Mouse (Mus musculus) right cerebral cortex, adult 2 months (tissue): ENCODE measurements at regions not wholly inside any gene's neighbourhood (a gene's known extent, or its start where the extent isn't known, plus 50 kb on each side); places are given as distances from the start of the nearest gene placed in this dataset.

Experiments
- DNase-seq, 2 experiments: peaks; one replicate each; pipeline ENCODE4 v3.0.0; 2021 to 2022; ENCODE audit warnings: low spot score in 2 of 2

DNA sequence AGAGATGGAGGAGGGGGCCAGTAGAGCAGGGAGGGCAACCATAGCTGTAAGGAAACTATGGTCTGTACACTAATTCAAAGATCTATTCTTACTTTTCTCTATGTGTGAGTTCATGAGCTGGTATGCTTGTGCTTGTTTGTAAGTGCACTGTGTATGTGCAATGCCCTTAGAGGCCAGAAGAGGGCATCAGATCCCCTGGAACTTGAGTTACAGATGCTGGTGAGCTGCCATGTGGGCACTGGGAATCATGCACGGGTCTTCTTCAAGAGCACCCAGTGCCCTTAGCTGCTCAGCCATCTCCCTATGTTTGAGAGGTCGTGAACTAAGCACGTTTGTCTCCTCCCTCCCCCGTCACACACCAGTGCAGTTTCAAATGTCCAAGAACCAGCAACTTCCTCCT lies 68.9 kb downstream of the Tbx3 start:
- DNase-seq = no peak

DNA sequence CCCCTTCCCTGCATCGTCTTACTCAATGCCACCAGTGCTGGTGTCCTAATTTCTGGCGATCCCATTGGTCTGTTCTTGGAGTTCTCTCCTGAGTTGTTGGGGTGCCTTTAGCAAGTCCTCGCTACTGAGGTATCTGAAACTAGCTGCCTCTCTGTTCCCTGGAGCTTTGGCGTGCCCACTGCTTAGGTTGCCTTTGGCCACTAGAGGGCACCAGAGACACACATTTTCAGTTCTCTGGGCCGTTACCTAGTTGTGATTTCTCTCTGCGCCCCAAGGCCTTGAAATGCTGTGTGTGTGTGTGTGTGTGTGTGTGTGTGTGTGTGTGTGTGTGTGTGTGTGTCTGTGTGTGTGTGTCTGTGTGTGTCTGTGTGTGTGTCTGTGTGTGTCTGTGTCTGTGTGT lies 70.6 kb downstream of the Tbx3 start:
- peak; percentile 53 to 70 for DNase-seq

DNA sequence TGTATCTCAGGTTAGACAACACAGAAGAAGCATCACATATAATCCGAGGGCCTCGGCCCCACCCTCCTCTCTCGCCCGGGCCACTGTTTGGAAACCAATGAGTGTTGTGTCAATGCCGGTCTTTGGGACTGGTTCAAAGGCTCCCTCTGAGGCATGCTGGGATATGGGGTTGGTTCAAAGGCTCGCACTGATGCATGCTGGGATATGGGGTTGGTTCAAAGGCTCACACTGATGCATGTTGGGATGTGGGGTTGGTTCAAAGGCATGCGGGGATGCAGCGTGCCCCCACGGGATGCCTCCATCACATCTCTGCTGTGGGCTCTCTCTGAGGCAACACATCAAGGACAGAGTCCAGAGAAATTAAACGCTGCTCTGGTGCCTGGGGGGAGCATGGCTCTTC lies 73.3 kb downstream of the Tbx3 start:
- DNase-seq = no peak

DNA sequence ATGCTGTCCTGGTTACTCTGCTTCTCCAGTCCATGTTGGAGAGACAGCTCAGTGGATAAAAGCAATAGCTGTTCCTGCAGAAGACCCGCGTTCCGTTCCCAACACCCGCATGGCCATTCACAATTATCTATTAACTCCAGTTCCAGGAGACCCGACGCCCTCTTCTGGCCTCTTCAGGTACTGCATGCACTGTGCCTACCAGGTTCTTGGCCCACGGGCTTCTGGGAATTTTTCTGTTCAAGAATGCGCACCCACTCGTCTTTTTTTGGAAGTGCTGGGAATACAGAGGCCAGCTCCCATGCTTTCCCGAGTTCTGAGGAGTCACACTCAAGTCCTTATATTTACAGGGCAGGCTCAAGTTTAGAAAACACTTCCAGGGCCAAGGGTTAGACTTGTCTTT lies 76.6 kb downstream of the Tbx3 start:
- no peak for DNase-seq

DNA sequence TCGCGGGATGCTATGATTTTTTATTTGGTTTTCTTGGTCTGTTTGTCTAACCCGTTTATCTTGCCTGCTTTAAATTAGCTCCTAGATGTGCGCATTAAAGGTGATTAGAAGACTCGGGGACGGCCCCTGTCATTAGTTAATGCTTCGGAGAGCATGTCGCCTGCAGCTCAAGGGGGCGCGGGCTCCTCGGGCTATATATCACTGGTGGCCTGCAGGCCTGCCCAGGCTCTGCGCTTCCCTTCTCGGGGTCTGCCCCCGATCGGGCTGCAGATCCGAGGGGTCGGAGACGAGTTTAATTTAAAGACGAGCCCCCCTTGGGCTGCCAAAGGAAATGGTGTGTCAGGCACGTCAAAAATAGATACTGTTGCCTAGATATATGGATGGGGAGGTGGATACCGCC lies 78.2 kb downstream of the Tbx3 start:
- DNase-seq = no peak

DNA sequence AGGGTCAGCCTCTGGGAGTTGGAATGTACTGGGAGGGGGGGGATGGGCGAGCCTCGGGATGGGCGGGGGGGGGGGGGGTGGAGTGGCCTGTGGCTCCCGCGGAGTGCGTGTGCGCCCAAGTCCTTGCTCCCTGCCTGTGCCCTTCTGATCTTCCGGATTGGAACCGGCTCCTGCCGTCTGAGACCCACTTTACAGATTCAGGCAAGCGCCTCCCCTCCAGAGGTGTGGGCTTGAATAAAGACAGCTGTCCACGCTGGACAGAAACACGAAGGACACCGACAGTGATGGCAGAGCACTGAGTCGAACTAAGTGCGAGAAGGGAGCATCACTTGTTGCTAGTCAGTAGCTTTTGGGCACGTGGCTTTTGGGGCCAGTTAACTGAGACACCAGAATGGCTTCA lies 78.7 kb downstream of the Tbx3 start:
- no peak for DNase-seq

DNA sequence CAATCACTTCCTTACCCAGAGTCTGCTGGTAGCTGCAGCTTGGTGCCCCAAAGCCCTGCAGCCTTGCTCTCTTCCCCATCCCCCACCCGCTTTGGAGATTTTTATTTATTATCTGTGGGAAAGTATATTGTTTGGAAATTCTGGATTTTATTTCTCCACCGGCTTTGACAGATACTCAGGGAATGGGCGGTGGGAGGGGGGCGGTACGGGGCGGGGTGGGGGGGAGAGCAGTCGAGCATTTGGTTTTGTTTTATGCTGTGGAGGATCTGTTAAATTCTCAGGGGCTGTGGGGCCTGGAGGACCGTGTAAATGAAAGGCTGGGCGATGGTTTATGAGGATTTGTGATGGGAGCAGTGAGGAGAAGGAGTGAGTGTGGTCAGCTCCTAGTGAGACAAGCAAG lies 76.7 kb upstream of the Tbx5 start:
- DNase-seq = no peak

DNA sequence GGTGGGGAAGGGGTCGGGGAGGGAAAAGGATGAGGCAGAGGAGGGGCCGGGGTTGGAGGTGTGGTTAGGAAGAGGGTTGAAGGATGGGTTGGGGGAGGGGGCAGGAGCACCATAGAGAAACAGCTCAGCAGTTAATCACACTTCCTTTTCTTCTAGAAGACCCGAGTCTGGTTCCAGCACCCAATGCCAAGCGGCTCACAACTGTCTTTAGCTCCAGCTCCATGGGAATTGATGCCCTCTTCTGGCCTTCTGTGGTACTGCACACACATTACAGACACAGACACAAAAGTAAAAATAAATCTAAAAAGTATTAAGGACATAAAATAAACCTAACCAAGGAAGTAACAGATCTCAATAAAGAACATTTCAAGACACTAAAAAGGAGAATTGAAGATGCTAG lies 73.6 kb upstream of the Tbx5 start:
- DNase-seq = no peak

DNA sequence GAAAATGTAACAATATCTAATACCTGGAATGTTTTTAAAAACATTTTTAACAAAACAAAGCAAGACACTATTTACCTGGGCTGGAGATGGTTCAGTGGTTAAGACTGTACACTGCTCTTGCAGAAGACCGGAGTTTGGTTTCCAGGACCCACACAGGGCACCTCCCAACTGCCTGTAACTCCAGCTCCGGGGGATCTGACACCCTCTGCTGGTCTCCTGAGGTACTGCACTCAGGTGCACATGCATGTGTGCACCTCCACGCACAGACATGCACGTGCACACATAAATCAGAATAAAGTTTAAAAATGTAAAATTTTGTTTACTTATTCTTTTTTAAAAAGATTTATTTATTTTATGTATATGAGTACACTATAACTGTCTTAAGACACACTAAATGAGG lies 70.4 kb upstream of the Tbx5 start:
- no peak for DNase-seq

DNA sequence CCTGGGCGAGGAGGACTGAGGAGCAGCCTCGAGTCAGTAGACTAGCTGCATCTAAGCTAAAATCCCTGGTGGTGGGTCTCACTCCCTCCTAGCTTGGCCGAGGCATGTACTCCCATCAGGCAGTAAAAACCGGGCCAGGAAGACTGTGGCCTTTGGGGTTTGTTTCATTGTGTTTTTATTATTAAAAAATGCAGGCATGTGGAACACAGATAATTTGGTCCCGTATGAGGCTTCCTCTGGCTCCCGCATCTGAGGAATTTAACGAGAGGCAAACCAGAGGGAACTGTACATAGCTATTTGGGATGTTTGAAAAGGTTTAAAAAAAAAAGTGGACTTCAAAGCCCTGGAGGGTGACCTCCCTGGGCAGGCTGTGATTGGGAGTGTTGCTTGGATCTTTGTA lies 69.1 kb upstream of the Tbx5 start:
- DNase-seq = no peak

DNA sequence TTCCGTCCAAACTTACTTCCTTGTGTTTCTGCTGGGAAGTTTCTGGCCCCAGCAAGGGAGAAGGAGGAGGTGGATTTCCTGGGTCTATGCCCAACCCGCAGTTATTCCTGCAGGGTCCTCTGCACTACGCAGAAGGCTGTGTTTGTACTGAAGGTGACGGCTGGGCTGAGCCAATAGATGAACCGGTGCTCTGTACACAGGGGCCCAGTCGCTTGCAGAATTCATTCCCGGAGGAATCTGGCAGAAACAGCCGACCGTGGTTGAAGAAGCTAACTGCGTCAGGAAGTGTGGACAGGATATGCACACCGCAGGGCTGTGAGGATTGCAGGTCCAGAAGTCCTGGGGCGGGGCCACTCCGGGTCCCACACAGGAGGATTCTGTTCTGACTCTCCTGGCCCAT lies 66.1 kb upstream of the Tbx5 start:
- no peak for DNase-seq

DNA sequence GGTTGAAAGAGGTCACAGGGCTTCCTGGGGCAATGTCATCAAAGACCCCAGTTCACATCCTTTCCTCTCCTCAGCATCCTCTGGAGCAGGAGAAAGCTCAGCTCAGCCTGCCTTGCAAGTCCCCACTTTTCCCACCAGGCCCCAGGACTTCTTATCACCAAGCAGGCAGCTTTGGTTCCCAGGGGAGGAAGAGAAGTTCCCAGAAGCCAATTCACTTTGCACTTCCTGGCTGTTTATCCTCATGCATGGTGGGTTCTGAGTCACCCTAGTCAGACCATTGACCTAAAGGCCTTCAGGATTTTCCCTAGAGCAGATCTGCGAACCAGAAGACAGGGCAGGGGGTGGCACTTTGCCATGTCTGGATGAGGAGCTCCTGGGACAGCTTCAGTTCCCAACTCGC lies 61.5 kb upstream of the Tbx5 start:
- DNase-seq = no peak

DNA sequence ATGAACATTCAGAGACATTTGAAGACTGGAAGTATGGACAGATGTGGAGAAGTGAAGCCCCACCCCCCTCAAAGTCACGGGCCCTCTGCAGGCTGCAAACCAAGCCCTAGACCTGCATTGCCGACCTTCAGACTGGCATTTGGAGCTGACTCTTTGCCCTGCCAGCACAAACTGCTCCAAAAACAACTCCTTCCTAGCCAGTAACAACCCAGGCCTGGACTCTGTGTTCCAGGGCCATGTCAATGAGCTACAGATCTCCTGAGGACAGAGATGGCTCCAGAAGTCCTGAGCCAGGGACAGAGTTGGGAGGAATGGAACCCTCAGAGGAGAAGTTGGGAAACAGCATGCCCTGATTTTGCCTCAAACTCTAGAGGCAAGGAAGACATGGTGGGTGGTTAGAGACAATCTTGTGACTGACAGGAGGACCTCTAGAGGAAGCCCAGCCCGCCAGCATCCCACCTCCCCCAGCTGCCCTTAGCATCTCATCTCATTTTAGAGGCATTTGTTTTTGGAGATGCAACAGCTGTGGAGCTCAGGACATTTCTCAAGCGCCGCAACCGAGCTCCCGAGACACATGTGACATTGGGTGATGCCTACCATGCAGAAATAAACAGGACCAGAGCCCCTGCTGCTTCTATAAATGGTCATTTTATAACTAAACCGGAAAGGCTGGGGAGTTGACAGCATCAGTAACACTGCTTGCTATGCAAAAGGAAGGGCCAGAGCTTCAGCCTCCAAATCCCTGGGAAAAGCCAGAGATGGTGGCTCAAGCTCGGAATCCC lies 56.2 kb upstream of the Tbx5 start:
- no peak for DNase-seq

DNA sequence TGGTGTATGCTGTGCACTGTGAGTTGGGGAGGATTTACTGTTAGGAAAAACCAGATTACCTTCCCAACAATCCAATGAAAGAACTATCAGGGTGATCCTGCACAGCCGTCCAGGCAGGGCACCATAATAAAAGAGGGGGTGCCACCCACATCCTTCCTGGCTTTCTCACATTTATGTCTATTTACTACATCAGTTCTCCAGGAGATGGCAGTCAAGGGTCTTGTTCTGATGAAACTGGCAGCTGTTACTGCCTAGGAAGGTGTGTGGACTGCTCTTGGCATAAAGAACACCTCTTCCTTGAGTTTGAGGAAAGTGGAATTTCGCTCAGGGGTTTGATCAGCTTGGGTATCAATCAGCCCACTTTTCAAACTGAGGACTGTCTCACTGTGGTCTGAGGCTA lies 54.6 kb upstream of the Tbx5 start:
- peak; percentile 13 to 28 for DNase-seq

DNA sequence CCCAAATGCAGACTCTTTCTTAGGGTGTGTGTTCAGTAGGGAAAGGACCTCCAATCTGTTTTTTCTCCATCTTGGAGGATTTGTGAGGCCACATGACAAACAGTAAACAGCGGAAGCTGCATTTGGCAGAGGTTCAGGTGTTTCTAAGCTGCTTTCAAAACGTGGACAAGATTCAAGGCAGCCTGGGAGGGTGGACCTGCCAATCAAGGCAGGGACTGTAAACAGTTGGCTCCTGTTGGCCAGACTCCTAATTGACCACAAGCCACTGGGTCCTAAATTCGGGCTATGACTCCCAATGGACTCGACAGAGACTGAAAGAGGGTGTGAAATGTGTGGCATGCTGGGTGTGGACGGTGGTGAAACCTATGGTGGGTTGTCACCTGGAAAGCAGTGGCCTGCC lies 51.1 kb upstream of the Tbx5 start:
- DNase-seq = no peak
